Mouse (Mus musculus) stomach, postnatal 0 days (tissue): Measurements from ENCODE around the gene Slc26a10.

ENCODE experiments used
- CTCF ChIP-seq: IDR thresholded peaks from 2 replicates; pipeline ENCODE4 v1.5.1; 2016; ENCODE audit warnings: antibody characterized with exemption, low read depth, mild to moderate bottlenecking, moderate library complexity
- EP300 ChIP-seq: optimal IDR thresholded peaks from 2 replicates; pipeline ENCODE3; 2016; ENCODE audit warnings: antibody characterized with exemption

- TF ChIP-seq CTCF = no peak
- TF ChIP-seq EP300 = no peak
Measured at GRCm38 (mm10) chr10:127197505-127198110, 17.2 kb upstream of the Slc26a10 start.
